Mouse (Mus musculus): ENCODE measurements at regions not wholly inside any gene's neighbourhood (a gene's known extent, or its start where the extent isn't known, plus 50 kb on each side); places are given as distances from the start of the nearest gene placed in this dataset.

GRCm38 (mm10) chr13:59246070-59246469, 339.0 kb downstream of the Agtpbp1 start:
- TF ChIP-seq POLR2A (IDR thresholded peaks at IDR 0.05; ENCODE audit: insufficient read depth, low read depth, low read length) = no peak
- TF ChIP-seq CTCF (IDR thresholded peaks at IDR 0.05; ENCODE audit: insufficient read depth, low read depth, low read length) = no peak

All from olfactory bulb, adult 2 months (tissue).